Mouse (Mus musculus) layer of hippocampus, adult 9-11 months (tissue): ENCODE results near the gene Spcs3.
A peak's percentile ranks its signal among the peaks of the same experiment; 100 is the strongest.
"Not testable (repeated sequence)": the region's sequence is repeated elsewhere in the genome, so short reads cannot be mapped to it uniquely, and the experiment has no call there.

Source experiments
- DNase-seq: peaks from one replicate; pipeline ENCODE4 v3.0.0; 2022

The Spcs3 gene

DNA sequence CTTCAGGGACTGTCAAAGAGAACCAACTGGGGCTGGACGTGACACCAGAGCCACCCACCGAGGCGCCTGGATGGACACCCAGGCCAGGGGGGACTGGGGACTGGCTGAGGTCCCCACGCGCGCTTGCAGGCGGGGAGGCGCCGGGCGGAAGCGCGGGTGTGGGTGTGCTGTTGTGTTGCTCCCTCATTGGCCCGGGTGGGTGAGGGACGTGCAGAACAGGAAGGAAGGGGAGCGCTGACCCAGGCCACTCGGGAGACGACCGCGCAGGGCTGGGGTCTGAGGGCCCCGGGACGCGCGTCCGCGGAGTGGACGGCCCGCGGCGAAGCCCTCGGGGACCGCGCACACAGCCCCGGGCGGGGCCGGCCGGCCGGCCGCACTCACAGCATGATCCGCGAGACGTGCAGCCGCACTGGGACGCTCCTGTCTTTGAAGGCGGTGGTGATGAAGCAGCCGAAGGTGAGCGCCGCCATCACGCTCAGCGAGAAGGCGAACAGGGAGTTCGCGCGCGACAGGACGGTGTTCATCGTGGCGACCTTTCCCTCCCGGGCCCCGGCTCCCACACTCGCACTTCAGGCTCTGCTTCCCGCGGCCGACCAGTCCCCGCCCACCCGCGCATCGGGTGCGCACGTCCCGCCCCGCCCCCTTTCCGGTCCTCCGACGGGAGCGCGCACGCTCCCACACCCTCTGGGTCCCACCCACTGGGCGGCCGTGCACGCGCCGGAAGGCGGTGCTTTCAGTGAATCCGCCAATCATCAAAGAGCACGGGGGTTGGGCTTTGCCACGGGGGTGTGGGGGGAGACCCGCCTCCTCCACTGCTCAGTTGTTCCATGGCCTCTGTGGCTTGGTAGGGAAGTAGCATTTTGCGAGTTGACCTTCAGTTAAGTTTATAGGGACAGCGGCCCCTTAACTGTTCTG is at the start of gene Spcs3, which contains the start of gene Asb5:
Gene Spcs3 (minus strand): TSS at position 617 of the 915 bp plus-strand sequence.
Gene Asb5 (plus strand): TSS at position 199 of the 915 bp plus-strand sequence.
- DNase-seq: peak; percentile 96

GRCm38 (mm10) chr8:54570618-54571609 is 41.1 kb upstream of the Spcs3 start:
- DNase-seq: no peak

DNA sequence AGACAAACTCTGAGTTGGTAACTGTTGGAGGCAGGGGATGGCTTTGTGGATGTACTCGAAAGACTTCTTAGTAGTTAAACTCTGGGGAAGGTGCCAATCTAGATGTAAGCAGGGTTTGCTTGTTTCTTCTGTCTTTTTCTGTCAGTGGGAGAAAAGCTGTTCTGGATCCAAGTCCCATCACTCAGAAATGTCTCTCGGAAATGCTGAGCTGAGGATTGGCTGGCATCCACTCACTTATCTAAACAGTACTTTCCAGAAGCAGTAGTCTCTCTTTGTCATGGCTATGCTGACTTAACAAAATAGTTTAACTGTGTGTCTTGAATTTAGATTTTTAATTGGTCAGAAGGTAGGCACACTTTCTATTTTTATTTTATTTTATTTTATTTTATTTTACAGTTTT is 37.4 kb upstream of the Spcs3 start:
- DNase-seq: no peak

GRCm38 (mm10) chr8:54565603-54566260 is 35.9 kb upstream of the Spcs3 start:
- no peak for DNase-seq

GRCm38 (mm10) chr8:54565181-54565580 is 35.4 kb upstream of the Spcs3 start:
- no peak for DNase-seq

- no peak for DNase-seq
Measured at GRCm38 (mm10) chr8:54562137-54562536, 32.3 kb upstream of the Spcs3 start.

GRCm38 (mm10) chr8:54554921-54555320 is 25.1 kb upstream of the Spcs3 start:
- DNase-seq: no peak

GRCm38 (mm10) chr8:54550026-54550574 is 20.3 kb upstream of the Spcs3 start:
- DNase-seq: no peak

DNA sequence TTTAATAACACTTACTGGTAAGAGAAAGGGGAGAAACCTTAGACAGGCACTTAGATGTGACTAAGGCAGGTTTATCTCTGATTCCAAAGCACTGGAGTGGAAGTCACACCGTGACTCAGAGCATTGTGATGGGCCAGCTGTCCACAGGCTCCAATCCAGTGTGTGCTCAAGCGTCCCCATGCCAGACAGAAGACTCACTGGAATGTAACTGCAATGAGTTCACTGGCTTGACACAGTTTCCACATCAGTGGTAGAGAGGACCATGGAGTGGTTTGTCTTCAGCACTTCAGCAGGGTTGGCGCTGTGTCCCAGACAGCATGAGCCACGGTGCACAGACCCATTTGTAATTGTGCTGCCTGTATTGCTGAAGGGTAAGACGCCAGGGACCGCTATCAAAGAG is 18.6 kb upstream of the Spcs3 start:
- DNase-seq: no peak

DNA sequence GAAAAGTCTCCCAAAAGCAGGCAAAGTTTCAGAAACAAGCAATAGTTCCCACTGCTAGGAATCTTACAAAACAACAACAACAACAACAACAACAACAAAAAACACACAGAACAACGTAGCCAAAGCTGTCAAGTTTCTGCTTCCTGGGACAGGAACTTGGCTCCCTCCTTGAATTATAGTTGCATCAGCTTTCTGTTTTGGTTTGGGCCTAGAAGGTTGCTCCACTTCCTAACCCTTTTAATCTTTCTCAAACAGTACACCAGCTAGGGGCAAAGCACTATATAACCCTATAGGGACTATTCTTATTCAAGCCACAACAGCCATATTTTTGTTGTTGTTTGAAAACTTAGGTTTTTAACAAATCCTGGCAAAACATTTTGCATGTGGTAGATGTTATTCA is 11.5 kb upstream of the Spcs3 start:
- no peak for DNase-seq

DNA sequence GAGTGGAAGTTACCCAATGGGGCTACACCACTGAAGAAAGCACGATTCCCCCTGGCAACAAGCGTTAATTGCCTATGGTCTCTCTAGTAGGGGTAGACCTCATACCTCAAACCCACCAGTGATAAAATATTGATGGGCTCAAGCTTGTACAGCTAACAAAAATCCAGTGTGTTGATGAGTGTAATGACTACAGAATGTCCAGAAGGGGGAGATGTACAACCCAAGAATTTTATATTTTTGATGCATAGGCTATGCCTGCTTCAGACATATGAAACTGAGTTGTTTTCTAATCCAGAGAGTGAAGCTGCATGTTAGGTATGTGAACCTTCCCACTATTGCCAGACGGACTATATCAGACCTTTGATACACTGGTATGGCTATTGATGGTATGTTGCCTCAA is 7.5 kb upstream of the Spcs3 start:
- no peak for DNase-seq

- DNase-seq: no peak
Measured at GRCm38 (mm10) chr8:54535172-54535571, 5.4 kb upstream of the Spcs3 start.

GRCm38 (mm10) chr8:54528571-54528970 is 1.2 kb downstream of the Spcs3 start:
- no peak for DNase-seq

- no peak for DNase-seq
Measured at GRCm38 (mm10) chr8:54526700-54527099, 3.1 kb downstream of the Spcs3 start.

GRCm38 (mm10) chr8:54525606-54526005 is 4.2 kb downstream of the Spcs3 start:
- no peak for DNase-seq

- no peak for DNase-seq
Measured at GRCm38 (mm10) chr8:54520516-54520915, 9.3 kb downstream of the Spcs3 start.

DNA sequence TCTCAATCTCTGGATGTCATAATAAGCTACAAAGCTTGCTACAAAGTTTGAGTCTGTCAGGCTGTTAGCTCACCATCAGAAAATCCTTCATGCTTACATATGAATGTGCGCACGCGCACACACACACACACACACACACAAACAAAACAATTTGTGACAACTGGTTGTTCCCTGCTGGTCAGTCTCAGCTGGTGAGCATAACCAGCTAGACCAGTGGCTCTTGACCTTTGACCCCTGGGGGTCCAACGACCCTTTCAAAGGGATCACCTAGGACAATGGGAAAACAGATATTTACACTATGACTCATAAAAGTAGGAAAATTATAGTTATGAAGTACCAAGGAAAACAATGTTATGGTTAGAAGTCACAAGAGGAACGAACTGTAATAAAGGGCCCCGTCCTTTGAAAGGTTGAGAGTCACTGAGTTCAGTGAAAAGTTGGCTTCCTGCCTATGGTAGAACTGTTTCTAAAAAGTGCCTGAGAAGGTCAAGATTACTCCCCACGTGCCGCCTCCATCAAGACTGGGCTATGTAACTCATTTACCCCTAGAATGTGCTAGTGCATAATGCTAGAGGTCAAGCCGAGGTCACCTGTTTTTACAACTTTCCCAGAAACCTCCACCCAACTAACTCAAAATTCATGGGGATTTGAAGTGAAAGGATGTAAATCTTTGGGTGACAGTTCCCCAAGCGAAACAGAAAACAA is 10.9 kb downstream of the Spcs3 start:
- DNase-seq: no peak

DNA sequence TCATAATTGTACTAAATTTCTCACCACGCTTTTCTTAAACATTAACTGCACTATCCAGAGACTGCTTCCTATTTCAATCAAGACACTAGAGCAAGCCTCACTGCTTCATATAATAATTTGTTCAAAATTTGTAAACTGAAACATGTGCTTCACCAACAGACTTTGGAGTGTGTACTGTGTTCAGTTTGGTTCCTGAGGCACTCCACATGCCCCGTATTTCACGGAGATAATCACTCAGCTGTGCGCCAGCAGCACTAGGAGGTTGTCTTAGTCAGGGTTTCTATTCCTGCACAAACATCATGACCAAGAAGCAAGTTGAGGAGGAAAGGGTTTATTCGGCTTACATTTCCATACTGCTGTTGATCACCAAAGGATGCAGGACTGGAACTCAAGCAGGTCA is 17.6 kb downstream of the Spcs3 start:
- DNase-seq: not testable (repeated sequence)

GRCm38 (mm10) chr8:54511791-54512190 is 18.0 kb downstream of the Spcs3 start:
- no peak for DNase-seq

GRCm38 (mm10) chr8:54509221-54509721 is 20.5 kb downstream of the Spcs3 start:
- DNase-seq: peak; percentile 57

GRCm38 (mm10) chr8:54508814-54509213 is 21.0 kb downstream of the Spcs3 start:
- no peak for DNase-seq

DNA sequence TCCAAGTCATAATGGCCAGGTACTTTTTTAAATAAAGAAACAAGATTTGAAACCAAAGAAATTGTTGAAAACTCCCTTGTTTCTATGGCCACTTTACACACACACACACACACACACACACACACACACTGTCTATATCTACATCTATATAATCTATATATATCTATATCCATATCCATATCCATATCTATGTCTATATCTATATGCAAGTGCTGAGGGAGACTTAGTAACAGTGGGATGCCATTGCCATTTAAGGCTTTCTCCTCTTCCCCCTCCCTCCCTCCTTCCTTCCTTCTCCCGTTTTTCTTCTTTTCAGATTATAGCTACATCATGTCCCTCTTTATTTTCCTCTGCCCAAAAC is 21.7 kb downstream of the Spcs3 start:
- no peak for DNase-seq
